Mouse (Mus musculus) stomach, adult 2 months (tissue): ENCODE results near the gene Nploc4. TPM values are rescaled to one million over a fixed set of nuclear protein-coding genes. Genes with fewer than 3 reads are reported as not detected.

Experiments
- polyA plus RNA-seq: library from polyadenylated mRNA; depleted of rRNA; stranded (reverse); fragments of >200 nt; gene quantifications from 2 replicates; pipeline ENCODE4 v1.2.3, GENCODE M21; 2012; rRNA removed

Gene Nploc4
- 28.8 and 32.2 TPM in 2 replicates for polyA plus RNA-seq

GRCm38 (mm10) chr11:120437152-120437856 is at the start of gene Nploc4:
TSS of gene Nploc4 (minus strand) at chr11:120437708.

GRCm38 (mm10) chr11:120484265-120484981 is 46.9 kb upstream of the Nploc4 start, which contains the start of gene Mrpl12:
TSS of gene Mrpl12 (plus strand) at chr11:120484613.

GRCm38 (mm10) chr11:120467051-120467735 is 29.7 kb upstream of the Nploc4 start, which contains the start of gene Arl16:
TSS of gene Arl16 (minus strand) at chr11:120467607.

GRCm38 (mm10) chr11:120457772-120458751 is 20.6 kb upstream of the Nploc4 start, which contains the start of the genes Oxld1 and Ccdc137:
TSS of gene Oxld1 (minus strand) at chr11:120458068.
TSS of gene Ccdc137 (plus strand) at chr11:120458115.

GRCm38 (mm10) chr11:120453306-120453705 is 15.8 kb upstream of the Nploc4 start, which contains the start of gene Pde6g:
TSS of gene Pde6g (minus strand) at chr11:120453500.

DNA sequence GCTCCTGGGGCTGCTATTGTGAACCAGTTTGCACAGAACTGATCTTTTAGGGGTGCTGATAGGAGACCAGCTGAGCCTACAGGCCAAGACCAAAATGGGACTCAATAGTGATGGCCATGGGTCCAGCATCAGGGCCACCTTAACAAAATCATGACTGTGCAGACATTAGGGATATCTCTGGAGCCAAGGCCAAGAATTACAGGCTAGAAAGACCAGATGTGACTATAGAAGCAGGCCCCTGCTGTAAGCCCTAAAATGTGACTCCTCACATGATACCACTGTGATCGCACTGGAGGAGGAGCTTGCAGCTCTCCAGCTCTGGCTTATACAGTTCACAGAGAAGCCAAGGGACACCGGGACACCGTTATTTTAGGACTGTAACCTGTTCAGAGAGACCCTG is 4.8 kb upstream of the Nploc4 start, which contains the start of gene Tspan10:
Tspan10 (plus strand) TSS at position 301 of the 400 bp plus-strand sequence.

GRCm38 (mm10) chr11:120378611-120379540 is 58.6 kb downstream of the Nploc4 start, which contains the start of gene Faap100:
TSS of gene Faap100 (minus strand) at chr11:120378764.

DNA sequence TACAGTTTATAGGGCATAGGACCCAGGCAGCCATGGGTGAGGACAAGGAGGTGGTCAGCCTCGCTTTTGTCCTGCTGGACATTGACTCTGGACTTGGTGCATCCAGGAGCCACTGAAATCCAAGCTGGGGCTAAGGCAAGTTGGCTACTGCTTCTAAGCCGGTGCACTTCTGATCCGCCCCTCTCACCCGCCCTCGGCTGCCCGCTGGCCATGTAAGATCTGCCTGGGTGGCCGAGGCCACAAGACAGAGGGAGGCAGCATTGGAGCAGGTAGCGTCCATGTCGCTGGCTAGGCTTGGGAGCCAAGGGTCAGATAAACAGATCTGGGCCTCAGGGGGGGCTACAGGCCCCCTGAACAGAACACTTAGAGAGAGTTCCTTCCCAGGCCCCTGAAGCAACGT is 76.2 kb downstream of the Nploc4 start, which contains the start of gene Fscn2:
Fscn2 (plus strand) TSS at position 240 of the 400 bp plus-strand sequence.

DNA sequence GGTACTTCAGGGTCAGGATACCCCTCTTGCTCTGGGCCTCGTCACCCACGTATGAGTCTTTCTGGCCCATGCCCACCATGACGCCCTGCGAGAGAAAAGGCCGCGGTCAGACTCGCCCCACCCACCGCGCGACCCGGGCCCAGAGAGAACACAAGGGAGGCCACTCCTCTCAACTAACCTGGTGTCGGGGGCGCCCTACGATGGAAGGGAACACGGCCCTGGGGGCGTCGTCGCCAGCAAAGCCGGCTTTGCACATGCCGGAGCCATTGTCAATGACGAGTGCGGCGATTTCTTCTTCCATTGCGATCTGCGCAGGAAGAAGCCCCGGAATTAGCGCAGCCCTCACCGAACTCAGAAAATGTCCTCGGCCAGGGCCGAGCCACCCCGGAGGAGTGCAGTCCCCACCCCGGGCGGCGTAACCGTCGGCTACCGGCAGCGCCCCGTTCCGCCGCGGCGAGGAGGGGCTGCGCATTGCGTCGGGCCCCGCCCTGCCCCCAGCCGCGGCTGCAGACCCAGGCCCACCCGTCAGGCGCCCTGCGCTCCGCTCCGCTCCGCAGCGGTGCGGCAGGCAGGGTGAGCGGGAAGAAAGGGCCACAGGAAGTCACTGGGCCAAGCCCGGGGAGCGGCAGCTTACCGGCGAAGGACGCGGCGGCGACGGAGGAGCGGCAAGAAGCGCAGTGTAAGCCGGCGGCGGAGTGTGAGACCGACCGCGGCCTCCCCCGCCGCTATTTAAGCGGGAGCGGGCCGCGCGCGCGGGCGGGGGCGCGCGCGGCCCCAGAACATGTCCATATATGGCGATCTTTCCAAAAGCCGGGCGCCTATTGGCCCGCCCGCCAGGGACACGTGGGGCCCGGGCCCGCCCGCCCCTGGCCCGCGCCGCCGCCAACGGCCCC is 89.5 kb downstream of the Nploc4 start, which contains the start of gene Actg1:
Actg1 (minus strand) TSS at position 752 of the 893 bp plus-strand sequence.

Other genes starting within 250 kb of the Nploc4 start
- gene Bahcc1, start 204.8 kb downstream of the Nploc4 start, polyA plus RNA-seq, result 4.0 and 4.9 TPM in 2 replicates
- 1,088 and 1,192 TPM in 2 replicates for gene Actg1, start 89.2 kb downstream of the Nploc4 start, polyA plus RNA-seq
- 0.05 and 0.09 TPM in 2 replicates for gene Fscn2, start 76.2 kb downstream of the Nploc4 start, polyA plus RNA-seq
- 31.6 and 51.6 TPM in 2 replicates for gene Faap100, start 58.9 kb downstream of the Nploc4 start, polyA plus RNA-seq
- not detected in 2 replicates for gene Tspan10, start 4.9 kb upstream of the Nploc4 start, polyA plus RNA-seq
- 0.18 and 0.35 TPM in 2 replicates for gene Pde6g, start 15.8 kb upstream of the Nploc4 start, polyA plus RNA-seq
- 15.7 and 34.1 TPM in 2 replicates for gene Oxld1, start 20.4 kb upstream of the Nploc4 start, polyA plus RNA-seq
- gene Ccdc137, start 20.4 kb upstream of the Nploc4 start, polyA plus RNA-seq, result 3.0 and 4.9 TPM in 2 replicates
- 7.5 and 11.8 TPM in 2 replicates for gene Arl16, start 29.9 kb upstream of the Nploc4 start, polyA plus RNA-seq
- 83.7 and 108 TPM in 2 replicates for gene Mrpl12, start 46.9 kb upstream of the Nploc4 start, polyA plus RNA-seq
- 158 and 235 TPM in 2 replicates for gene Slc25a10, start 54.1 kb upstream of the Nploc4 start, polyA plus RNA-seq
- gene Gcgr, start 93.0 kb upstream of the Nploc4 start, polyA plus RNA-seq, result 0.55 and 0.69 TPM in 2 replicates
- gene Mcrip1, start 112.0 kb upstream of the Nploc4 start, polyA plus RNA-seq, result 40.9 and 56.7 TPM in 2 replicates
- 1.6 and 1.8 TPM in 2 replicates for gene Ppp1r27, start 113.4 kb upstream of the Nploc4 start, polyA plus RNA-seq
- 153 and 166 TPM in 2 replicates for gene P4hb, start 135.5 kb upstream of the Nploc4 start, polyA plus RNA-seq
- gene Arhgdia, start 143.9 kb upstream of the Nploc4 start, polyA plus RNA-seq, result 426 and 509 TPM in 2 replicates
- 5.8 and 8.6 TPM in 2 replicates for gene Alyref, start 160.7 kb upstream of the Nploc4 start, polyA plus RNA-seq
- gene Anapc11, start 160.7 kb upstream of the Nploc4 start, polyA plus RNA-seq, result 72.4 and 94.8 TPM in 2 replicates
- 58.0 and 94.3 TPM in 2 replicates for gene Npb, start 170.8 kb upstream of the Nploc4 start, polyA plus RNA-seq
- gene Pcyt2, start 180.2 kb upstream of the Nploc4 start, polyA plus RNA-seq, result 138 and 161 TPM in 2 replicates
- gene Sirt7, start 187.5 kb upstream of the Nploc4 start, polyA plus RNA-seq, result 51.2 and 54.2 TPM in 2 replicates
- 21.0 and 21.3 TPM in 2 replicates for gene Mafg, start 195.9 kb upstream of the Nploc4 start, polyA plus RNA-seq
- 29.3 and 57.1 TPM in 2 replicates for gene Pycr1, start 206.1 kb upstream of the Nploc4 start, polyA plus RNA-seq
- 0.97 and 1.2 TPM in 2 replicates for gene Myadml2, start 210.4 kb upstream of the Nploc4 start, polyA plus RNA-seq
- 1.1 and 1.4 TPM in 2 replicates for gene Notum, start 223.5 kb upstream of the Nploc4 start, polyA plus RNA-seq
- gene Aspscr1, start 235.3 kb upstream of the Nploc4 start, polyA plus RNA-seq, result 70.2 and 73.5 TPM in 2 replicates